Mouse (Mus musculus) embryonic facial prominence, embryonic 12.5 days (tissue): ENCODE results near the gene Itih4. TPM values are rescaled to one million over a fixed set of nuclear protein-coding genes. Genes with fewer than 3 reads are reported as not detected.

ENCODE experiments used
- ATAC-seq: fragments of 200-750 bp; cut with Nextera tagmentation; 2 replicates; pipeline ENCODE4 v1.8.0; 2017; ENCODE audit not compliant: insufficient number of reproducible peaks, insufficient read depth, low FRiP score, low TSS enrichment
- H3K27ac ChIP-seq: fragments of 300-500 bp; sonication (generic); 2 replicates; pipeline ENCODE4 v1.5.1; 2016; ENCODE audit warnings: mild to moderate bottlenecking
- H3K27me3 ChIP-seq: fragments of 300-500 bp; sonication (generic); 2 replicates; pipeline ENCODE4 v1.6.1; 2016; ENCODE audit warnings: mild to moderate bottlenecking, moderate library complexity
- H3K36me3 ChIP-seq: fragments of 300-500 bp; sonication (generic); 2 replicates; pipeline ENCODE4 v1.6.1; 2016; ENCODE audit warnings: mild to moderate bottlenecking
- H3K4me1 ChIP-seq: fragments of 300-500 bp; sonication (generic); 2 replicates; pipeline ENCODE4 v1.6.1; 2016
- H3K4me2 ChIP-seq: fragments of 300-500 bp; sonication (generic); replicated peaks from 2 replicates; pipeline ENCODE4 v1.6.1; 2016; ENCODE audit warnings: mild to moderate bottlenecking, moderate library complexity
- H3K4me3 ChIP-seq: fragments of 300-500 bp; sonication (generic); 2 replicates; pipeline ENCODE4 v1.5.1; 2016; ENCODE audit warnings: mild to moderate bottlenecking
- H3K9ac ChIP-seq: fragments of 300-500 bp; sonication (generic); 2 replicates; pipeline ENCODE4 v1.6.1; 2016; ENCODE audit warnings: mild to moderate bottlenecking, moderate library complexity
- H3K9me3 ChIP-seq: fragments of 300-500 bp; sonication (generic); 2 replicates; pipeline ENCODE4 v1.6.1; 2016; ENCODE audit warnings: mild to moderate bottlenecking, moderate library complexity
- WGBS: fragments of 180-500 bp; shearing (Covaris S2); methylation state at CpG from one replicate; pipeline ENCODE4 v1.1.7; 2016; 5-methylcytosine and 5-hydroxymethylcytosine counted together
- polyA plus RNA-seq: library from polyadenylated mRNA; unstranded; fragments of >200 nt; fragmentation: Nextera tagmentation; extraction: Ambion mirVana; gene quantifications from 2 replicates; pipeline ENCODE4 v1.2.1, GENCODE M21; 2016

The Itih4 gene
- polyA plus RNA-seq, result not detected in 2 replicates

DNA sequence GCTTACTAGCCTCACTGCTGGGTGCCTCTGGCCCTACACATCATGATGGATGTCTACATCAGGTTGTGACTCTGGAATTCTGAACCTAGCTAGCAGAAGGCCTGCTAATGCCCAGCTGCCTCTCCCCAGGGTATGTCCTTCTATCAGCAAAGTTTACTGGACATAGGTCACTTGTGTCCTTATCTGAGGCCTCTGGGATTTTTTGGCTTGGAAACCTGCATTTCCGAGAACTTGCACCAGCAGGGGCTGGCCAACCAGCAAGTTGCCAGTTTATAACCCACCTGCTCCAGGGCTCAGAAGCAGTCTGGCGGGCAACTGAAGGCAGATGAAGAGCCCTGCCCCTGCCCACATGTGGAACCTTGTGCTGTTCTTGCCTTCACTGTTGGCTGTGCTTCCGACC, at the start of gene Itih4:
Gene Itih4 (plus strand): TSS at position 273 of the 400 bp plus-strand sequence.
- Histone ChIP-seq H3K4me1 (peaks cover 8% of the 10 kb centered on the region), H3K27me3 (no peaks in the 10 kb centered on the region), H3K9me3 (no peaks in the 10 kb centered on the region), H3K27ac (no peak within 1 kb of the TSS), H3K9ac (no peak within 1 kb of the TSS), H3K4me3 (no peak within 1 kb of the TSS), H3K4me2 (no peak within 1 kb of the TSS), H3K36me3 (no peaks in the 10 kb centered on the region)
- 87% methylated on average over 3 of the region's 3 CpGs for WGBS
- no peak for ATAC-seq

DNA sequence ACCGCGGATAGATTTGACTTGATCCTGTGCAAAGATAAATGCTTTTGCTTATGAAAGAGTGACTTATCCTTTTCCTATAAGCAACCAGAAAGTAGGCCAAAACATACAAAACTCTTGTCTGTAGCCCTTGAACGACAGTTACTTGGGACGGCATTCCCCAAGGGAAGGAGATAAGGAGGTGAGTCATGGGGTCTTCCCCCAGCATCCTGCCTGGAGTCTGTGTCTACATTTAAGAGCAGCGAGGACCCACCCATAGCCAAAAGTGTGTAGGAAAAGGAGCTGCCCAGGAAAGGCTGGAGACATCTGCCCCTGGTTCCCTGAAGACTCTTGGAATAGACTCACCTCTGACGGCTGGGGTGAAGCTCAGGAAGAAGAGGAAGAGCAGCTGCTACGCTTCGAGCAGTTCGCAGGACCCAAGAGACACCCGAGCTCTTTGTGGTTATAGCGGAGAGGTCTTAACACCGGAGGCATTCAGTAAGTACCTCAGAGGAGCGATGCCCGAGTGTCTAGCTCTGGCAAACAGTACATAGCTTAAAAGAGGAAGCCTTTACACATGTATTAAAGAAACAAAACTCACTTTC, 48.8 kb upstream of the Itih4 start:
- Histone ChIP-seq H3K9me3 (no peaks in the 10 kb centered on the region), H3K27me3 (no peaks in the 10 kb centered on the region), H3K4me1 (no peaks in the 10 kb centered on the region), H3K4me3 (no peak overlapping the region), H3K4me2 (no peak overlapping the region), H3K9ac (no peak overlapping the region), H3K27ac (no peak overlapping the region), H3K36me3 (peaks cover 16% of the 10 kb centered on the region; the same call in 1 of the 2 replicates)
- 89% methylated on average over 14 of the region's 14 CpGs for WGBS
- ATAC-seq, result no peak

DNA sequence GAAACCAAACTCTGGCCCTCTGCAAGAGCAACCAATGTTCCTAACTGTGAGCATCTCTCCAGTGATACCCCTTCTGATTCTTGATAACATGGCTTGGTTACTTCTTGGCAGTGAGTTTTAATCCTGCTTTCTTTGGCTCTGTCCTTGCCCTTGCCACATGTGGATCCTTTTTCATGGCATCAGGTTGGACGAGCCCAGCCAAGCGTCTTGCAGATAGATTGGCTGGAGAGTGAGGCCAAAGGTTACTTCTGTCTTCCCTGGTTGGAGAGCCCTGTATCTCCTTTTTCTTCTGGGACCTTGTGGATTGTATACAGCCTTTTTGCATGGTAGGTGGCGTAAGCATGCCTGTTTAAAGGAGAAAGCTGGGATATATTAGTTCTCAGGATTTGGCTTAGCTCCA, 42.6 kb upstream of the Itih4 start:
- Histone ChIP-seq H3K27me3 (no peaks in the 10 kb centered on the region), H3K4me1 (no peaks in the 10 kb centered on the region), H3K9ac (no peak overlapping the region), H3K4me2 (no peak overlapping the region), H3K9me3 (no peaks in the 10 kb centered on the region), H3K4me3 (no peak overlapping the region), H3K27ac (no peak overlapping the region), H3K36me3 (0 out of 2 replicates have a peak, but pooled peaks cover 2% of the 10 kb centered on the region)
- WGBS, result 94% methylated on average over 3 of the region's 3 CpGs
- no peak for ATAC-seq

DNA sequence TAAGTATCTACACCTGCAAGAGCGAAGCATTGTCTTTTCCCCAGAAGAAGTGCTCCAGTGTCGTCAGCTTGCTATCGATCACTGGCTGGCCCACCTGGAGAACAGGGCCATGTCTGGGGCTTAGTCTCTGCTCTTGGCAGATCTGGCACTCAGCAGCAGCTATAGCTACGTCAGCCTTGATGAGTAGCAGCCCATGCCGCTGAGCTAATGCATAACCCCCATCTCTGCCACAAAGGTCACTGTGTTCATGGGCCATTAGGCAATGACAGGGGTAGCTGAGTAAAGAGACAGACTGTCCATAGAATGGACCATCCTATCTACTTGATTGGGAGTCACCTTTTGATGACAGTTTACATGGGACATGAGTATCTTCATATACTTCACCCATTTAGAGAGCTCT, 35.8 kb upstream of the Itih4 start:
- ATAC-seq, result no peak
- H3K4me3 ChIP-seq, result no peak overlapping the region
- no peak overlapping the region for H3K9ac ChIP-seq

DNA sequence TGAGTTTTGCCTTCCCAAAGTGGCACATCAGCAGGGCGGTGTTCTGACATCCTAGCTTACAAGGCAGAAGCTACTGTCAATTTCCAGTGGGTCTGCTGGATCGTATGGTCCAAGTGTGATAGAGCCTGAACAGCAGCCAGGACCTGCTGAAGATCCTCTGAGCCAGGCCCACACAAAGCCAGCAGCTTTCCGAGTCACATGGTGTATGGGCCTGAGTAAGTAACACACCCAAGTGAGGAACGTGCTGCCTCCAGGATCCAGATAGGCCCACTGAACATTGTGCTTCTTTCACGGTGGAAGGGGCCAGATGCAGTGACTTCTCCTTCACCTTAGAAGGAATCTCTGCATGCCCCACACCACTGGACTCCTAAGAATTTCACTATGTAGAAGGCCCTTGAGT, 34.0 kb upstream of the Itih4 start:
- ATAC-seq, result no peak
- WGBS, result 89% methylated on average over 5 of the region's 5 CpGs
- H3K4me2 ChIP-seq, result no peak overlapping the region
- H3K4me1 ChIP-seq, result no peaks in the 10 kb centered on the region
- no peaks in the 10 kb centered on the region for H3K9me3 ChIP-seq
- no peak overlapping the region for H3K9ac ChIP-seq
- no peak overlapping the region for H3K4me3 ChIP-seq
- H3K27ac ChIP-seq, result no peak overlapping the region
- H3K36me3 ChIP-seq, result no peaks in the 10 kb centered on the region
- H3K27me3 ChIP-seq, result no peaks in the 10 kb centered on the region

More for the DNA sequence above, 35.8 kb upstream of the Itih4 start:
- H3K9me3 ChIP-seq, result no peaks in the 10 kb centered on the region
- no peak overlapping the region for H3K4me2 ChIP-seq
- H3K27ac ChIP-seq, result no peak overlapping the region
- no peaks in the 10 kb centered on the region for H3K27me3 ChIP-seq
- no peaks in the 10 kb centered on the region for H3K4me1 ChIP-seq
- H3K36me3 ChIP-seq, result no peaks in the 10 kb centered on the region
- 90% methylated on average over 5 of the region's 5 CpGs for WGBS

DNA sequence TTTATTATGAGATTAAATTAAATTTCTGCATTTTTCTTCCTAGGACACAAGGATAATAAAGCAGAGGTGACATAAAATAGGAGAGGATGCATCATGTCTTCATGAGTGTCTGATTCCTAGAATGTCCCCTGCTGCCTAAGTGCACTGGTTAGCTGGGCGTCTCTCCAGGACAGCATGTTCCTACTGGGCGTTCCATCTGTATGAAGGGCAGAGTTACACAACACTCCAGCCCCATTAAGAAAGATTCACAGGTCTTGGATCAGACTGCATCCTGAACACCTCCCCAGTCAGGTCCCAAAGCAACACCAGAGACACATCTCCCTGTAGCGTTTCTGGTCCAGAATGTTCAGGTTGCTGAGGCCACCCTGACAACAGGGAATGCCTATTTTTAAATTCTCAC, 31.0 kb upstream of the Itih4 start:
- H3K4me3 ChIP-seq, result no peak overlapping the region

DNA sequence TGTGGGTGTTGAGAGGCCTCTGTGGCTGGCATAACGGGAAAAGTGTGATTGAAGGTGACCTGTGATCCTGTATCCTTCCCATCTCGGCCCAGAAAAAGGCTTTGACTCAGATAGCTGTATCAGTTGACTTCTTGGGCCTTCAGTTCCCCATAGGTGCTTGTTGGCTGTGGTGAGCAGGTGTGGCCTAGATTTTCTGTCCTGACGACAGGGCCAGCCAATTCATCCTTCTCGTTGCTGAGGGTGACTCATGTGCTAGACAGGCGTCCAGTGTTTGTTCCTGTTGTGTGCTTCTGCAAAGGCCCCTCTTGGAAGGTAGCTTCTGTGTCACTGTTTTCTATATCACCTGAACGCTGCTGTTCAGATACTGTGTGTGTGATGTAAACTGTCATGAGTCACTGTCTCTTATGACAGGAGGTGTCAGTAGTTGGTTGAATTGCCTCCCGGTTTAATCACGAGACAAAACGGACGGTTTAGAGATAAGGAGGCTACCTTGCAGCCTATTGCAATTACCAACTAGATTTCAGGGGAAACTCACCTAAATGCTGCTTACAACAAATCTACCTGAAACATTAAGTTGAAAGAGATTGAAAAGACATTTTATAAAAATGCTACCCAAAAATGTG, 29.3 kb upstream of the Itih4 start:
- no peak for ATAC-seq
- Histone ChIP-seq H3K27ac (no peak overlapping the region), H3K4me3 (no peak overlapping the region), H3K9ac (no peak overlapping the region), H3K27me3 (no peaks in the 10 kb centered on the region), H3K4me1 (no peaks in the 10 kb centered on the region), H3K9me3 (no peaks in the 10 kb centered on the region), H3K4me2 (no peak overlapping the region), H3K36me3 (no peaks in the 10 kb centered on the region; the same call in 1 of the 2 replicates)
- WGBS, result 89% methylated on average over 10 of the region's 10 CpGs

More for the DNA sequence above, 31.0 kb upstream of the Itih4 start:
- no peaks in the 10 kb centered on the region for H3K9me3 ChIP-seq
- no peak overlapping the region for H3K4me2 ChIP-seq
- no peaks in the 10 kb centered on the region; the same call in 1 of the 2 replicates for H3K36me3 ChIP-seq
- 91% methylated on average over 3 of the region's 3 CpGs for WGBS
- no peaks in the 10 kb centered on the region for H3K4me1 ChIP-seq
- no peak for ATAC-seq
- no peaks in the 10 kb centered on the region for H3K27me3 ChIP-seq
- no peak overlapping the region for H3K27ac ChIP-seq
- H3K9ac ChIP-seq, result no peak overlapping the region

DNA sequence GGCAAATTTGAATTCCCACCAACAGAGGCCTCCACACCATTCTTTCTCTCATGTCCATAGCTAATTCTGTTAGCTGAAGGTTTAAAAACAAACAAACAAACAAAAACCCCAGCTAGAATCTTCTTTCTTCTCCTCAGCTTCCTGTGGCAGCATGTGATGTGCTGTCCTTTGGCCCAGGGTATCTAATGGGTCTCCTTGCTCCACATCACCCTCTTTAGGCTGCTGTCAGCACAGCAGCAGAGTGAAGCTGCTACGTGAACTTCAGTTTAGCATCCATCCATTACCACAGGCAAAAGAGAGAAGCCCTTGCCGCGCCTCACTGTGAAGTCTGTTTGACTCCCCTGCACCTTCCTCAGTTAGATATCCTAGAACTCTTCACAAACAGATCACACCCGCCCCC, 28.3 kb upstream of the Itih4 start:
- no peak for ATAC-seq
- H3K4me2 ChIP-seq, result no peak overlapping the region
- no peaks in the 10 kb centered on the region for H3K4me1 ChIP-seq
- 77% methylated on average over 4 of the region's 4 CpGs for WGBS
- no peaks in the 10 kb centered on the region; the same call in 1 of the 2 replicates for H3K36me3 ChIP-seq
- no peak overlapping the region for H3K9ac ChIP-seq
- no peak overlapping the region for H3K27ac ChIP-seq
- H3K9me3 ChIP-seq, result no peaks in the 10 kb centered on the region
- no peak overlapping the region for H3K4me3 ChIP-seq
- H3K27me3 ChIP-seq, result no peaks in the 10 kb centered on the region

DNA sequence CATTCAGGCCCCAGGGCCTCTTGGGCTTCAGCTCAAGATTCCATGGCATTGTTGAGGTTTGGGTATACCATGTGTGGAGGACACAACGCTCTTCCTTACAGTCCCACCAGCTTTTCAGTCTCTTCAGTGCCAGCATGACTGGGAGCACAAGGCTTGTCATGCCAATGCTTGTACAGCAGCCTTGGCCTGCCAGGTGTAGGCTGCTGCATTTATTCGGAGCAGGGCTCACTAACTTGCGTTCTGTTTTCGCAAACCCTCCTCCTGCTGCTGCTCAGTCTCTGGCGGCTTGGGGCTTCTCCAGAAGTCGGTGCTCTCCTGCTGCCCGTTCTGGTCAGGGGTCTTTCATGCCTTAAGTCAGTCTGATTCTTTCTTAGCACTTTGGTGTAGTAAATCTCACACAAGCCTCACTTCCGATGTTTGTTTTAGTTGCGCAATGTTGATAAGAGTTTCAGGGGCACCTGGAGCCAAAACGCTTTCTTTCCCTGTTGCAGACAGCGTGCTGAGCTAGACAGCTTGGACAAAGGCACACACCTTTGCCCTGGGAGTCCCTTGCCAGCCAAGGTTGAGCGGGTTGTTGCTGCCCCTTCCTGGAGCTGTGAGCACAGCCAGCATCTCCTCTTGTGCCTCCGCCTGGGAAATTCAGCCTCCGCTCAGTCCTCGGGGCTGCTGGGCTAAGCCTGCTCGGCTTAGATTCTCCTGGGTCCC, 24.7 kb upstream of the Itih4 start:
- 75% methylated on average over 16 of the region's 16 CpGs for WGBS
- H3K36me3 ChIP-seq, result peaks cover 17% of the 10 kb centered on the region
- no peak for ATAC-seq
- H3K4me3 ChIP-seq, result no peak overlapping the region
- no peaks in the 10 kb centered on the region for H3K4me1 ChIP-seq
- no peaks in the 10 kb centered on the region for H3K9me3 ChIP-seq
- H3K4me2 ChIP-seq, result no peak overlapping the region
- H3K27me3 ChIP-seq, result no peaks in the 10 kb centered on the region
- H3K27ac ChIP-seq, result no peak overlapping the region
- H3K9ac ChIP-seq, result no peak overlapping the region

DNA sequence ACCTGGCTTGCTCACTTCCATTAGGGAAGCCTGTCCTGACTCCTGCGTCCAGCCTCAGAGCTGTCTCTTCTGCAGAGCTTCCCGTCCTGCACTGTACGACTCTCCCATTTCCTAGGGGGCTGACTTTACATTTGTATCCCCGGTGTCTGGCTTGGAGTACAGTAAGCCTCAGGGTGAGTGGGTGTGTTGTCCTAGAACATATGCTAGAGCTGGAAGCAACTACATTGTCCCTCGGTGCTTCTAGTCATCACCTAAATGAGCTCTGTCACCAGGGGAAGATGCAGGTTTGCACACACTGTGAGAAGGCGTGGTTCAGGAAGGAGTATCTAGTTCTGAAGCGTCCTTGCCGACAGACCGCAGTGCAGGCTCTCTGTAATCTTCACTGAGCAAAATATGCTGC, 23.9 kb upstream of the Itih4 start:
- no peak for ATAC-seq
- no peak overlapping the region for H3K27ac ChIP-seq
- no peaks in the 10 kb centered on the region for H3K4me1 ChIP-seq
- H3K9ac ChIP-seq, result no peak overlapping the region
- 85% methylated on average over 9 of the region's 9 CpGs for WGBS
- no peak overlapping the region for H3K4me3 ChIP-seq
- no peak overlapping the region for H3K4me2 ChIP-seq
- peaks cover 17% of the 10 kb centered on the region for H3K36me3 ChIP-seq
- H3K27me3 ChIP-seq, result no peaks in the 10 kb centered on the region
- H3K9me3 ChIP-seq, result no peaks in the 10 kb centered on the region

DNA sequence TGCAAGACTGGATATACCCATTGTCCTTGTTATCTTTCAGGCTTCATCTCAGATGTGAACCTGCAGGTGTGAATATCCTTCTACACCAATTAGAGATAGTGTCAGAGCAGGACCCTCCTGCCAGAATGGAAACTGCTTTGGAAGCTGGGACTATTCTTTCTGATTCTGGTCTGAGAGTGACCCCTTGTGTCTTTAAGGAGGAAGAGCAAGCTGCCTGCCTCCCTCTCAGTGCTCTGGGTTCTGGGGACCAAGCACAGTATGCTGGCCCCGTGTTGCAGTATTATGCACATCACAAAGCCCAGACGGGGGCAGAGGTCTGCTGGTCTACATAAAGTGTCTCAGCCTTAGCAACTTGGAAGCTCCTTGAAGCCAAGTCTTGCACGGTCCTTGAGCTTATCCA, 21.0 kb upstream of the Itih4 start:
- Histone ChIP-seq H3K27ac (no peak overlapping the region), H3K9ac (no peak overlapping the region), H3K4me2 (no peak overlapping the region), H3K4me3 (no peak overlapping the region), H3K4me1 (peaks cover 10% of the 10 kb centered on the region), H3K27me3 (no peaks in the 10 kb centered on the region), H3K9me3 (no peaks in the 10 kb centered on the region), H3K36me3 (peaks cover 25% of the 10 kb centered on the region)
- WGBS, result 75% methylated on average over 3 of the region's 3 CpGs
- ATAC-seq, result no peak

DNA sequence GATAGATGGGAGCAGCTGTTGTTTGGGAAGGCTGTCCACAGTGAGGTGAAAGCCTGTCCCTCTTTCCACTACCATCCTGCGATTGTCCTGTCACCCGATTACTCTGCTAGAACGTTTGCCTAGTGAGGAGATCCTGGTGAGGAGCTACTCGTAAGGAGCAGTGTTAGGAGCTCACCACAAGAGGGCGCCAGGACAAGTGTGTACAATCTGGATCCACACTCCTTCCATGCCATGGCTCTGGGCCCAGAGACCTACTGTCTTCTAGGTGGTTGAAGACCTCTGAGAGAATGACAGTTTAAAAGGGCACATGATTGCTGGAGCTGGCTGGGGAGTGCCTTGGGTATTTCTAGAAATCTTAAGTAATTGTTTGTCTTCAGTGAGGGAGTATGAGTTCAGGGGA, 19.2 kb upstream of the Itih4 start:
- ATAC-seq, result no peak
- WGBS, result 38% methylated on average over 5 of the region's 5 CpGs
- Histone ChIP-seq H3K27ac (no peak overlapping the region), H3K36me3 (peaks cover 26% of the 10 kb centered on the region), H3K4me2 (no peak overlapping the region), H3K4me1 (peaks cover 10% of the 10 kb centered on the region), H3K4me3 (no peak overlapping the region), H3K27me3 (no peaks in the 10 kb centered on the region), H3K9me3 (no peaks in the 10 kb centered on the region), H3K9ac (no peak overlapping the region)
